Mouse (Mus musculus) liver, embryonic 11.5 days (tissue): Measurements from ENCODE around the gene Ccdc83. TPM values are rescaled to one million over a fixed set of nuclear protein-coding genes. Genes with fewer than 3 reads are reported as not detected.

Experiments used
- ATAC-seq: fragments of 200-750 bp; cut with Nextera tagmentation; replicated peaks from 2 replicates; pipeline ENCODE4 v1.8.0; 2017; ENCODE audit warnings: moderate number of reproducible peaks, mild to moderate bottlenecking, moderate TSS enrichment, moderate library complexity; ENCODE audit not compliant: low FRiP score
- DNase-seq: peaks from one replicate; pipeline ENCODE4 v3.0.0-alpha.2; 2017; ENCODE audit warnings: low spot score
- H3K27ac ChIP-seq: fragments of 300-500 bp; sonication (generic); 2 replicates; pipeline ENCODE4 v1.5.1; 2014; ENCODE audit warnings: mild to moderate bottlenecking, low read depth, low read length, control low read depth
- H3K27me3 ChIP-seq: fragments of 300-500 bp; sonication (generic); replicated peaks from 2 replicates; pipeline ENCODE4 v1.6.1; 2014; ENCODE audit warnings: low read length, mixed read lengths; ENCODE audit not compliant: control insufficient read depth, insufficient read depth
- H3K36me3 ChIP-seq: fragments of 300-500 bp; sonication (generic); 2 replicates; pipeline ENCODE4 v1.6.1; 2014; ENCODE audit warnings: mild to moderate bottlenecking, low read length, moderate library complexity, mixed read lengths; ENCODE audit not compliant: control insufficient read depth, insufficient read depth
- H3K4me1 ChIP-seq: fragments of 300-500 bp; sonication (generic); replicated peaks from 2 replicates; pipeline ENCODE4 v1.6.1; 2014; ENCODE audit warnings: low read length, mixed read lengths; ENCODE audit not compliant: control insufficient read depth, insufficient read depth
- H3K4me2 ChIP-seq: fragments of 300-500 bp; sonication (generic); 2 replicates; pipeline ENCODE4 v1.6.1; 2014; ENCODE audit warnings: mild to moderate bottlenecking, control low read depth, moderate library complexity
- H3K4me3 ChIP-seq: fragments of 300-500 bp; sonication (generic); 2 replicates; pipeline ENCODE4 v1.5.1; 2014; ENCODE audit warnings: low read depth, low read length, control low read depth
- H3K9ac ChIP-seq: fragments of 300-500 bp; sonication (generic); 2 replicates; pipeline ENCODE4 v1.6.1; 2014; ENCODE audit warnings: low read depth, low read length, control low read depth
- H3K9me3 ChIP-seq: fragments of 300-500 bp; sonication (generic); 2 replicates; pipeline ENCODE4 v1.6.1; 2016; ENCODE audit warnings: low read length, inconsistent platforms, mixed read lengths; ENCODE audit not compliant: control insufficient read depth
- WGBS: fragments of 180-500 bp; shearing (Covaris S2); extraction: QIAGEN DNeasy Blood & Tissue Kit; methylation state at CpG from one replicate; pipeline ENCODE4 v1.1.7; 2014; 5-methylcytosine and 5-hydroxymethylcytosine counted together
- polyA plus RNA-seq: library from polyadenylated mRNA; unstranded; fragments of >200 nt; fragmentation: Nextera tagmentation; extraction: Ambion mirVana; gene quantifications from 2 replicates; pipeline ENCODE4 v1.2.1, GENCODE M21; 2014

Ccdc83 gene
- polyA plus RNA-seq, 1 experiment from 2014 or later, result not detected

DNA sequence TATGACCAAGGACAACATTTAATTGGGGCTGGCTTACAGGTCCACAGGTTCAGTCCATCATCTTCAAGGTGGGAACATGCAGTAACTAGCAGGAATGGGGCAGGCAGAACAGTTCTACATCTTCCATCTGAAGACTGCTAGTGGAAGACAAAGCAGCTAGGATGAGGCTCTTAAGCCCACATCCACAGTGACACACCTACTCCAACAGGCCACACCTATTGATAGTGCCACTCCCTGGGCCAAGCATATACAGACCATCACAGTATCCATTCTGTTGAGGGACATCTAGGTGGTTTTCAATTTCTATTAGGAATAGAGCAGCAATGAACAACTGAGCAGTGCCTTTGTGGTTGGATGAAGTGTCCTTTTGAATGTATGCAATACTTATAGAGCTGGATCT, 54.6 kb downstream of the Ccdc83 start:
- DNase-seq (no peak), ATAC-seq (peak; percentile 44)
- H3K9ac ChIP-seq, result no peak overlapping the region
- no peak overlapping the region for H3K27ac ChIP-seq
- no peaks in the 10 kb centered on the region for H3K27me3 ChIP-seq
- no peak overlapping the region for H3K4me3 ChIP-seq
- no peak overlapping the region for H3K4me2 ChIP-seq
- peaks cover 15% of the 10 kb centered on the region for H3K36me3 ChIP-seq
- H3K9me3 ChIP-seq, result no peaks in the 10 kb centered on the region
- no peaks in the 10 kb centered on the region for H3K4me1 ChIP-seq

DNA sequence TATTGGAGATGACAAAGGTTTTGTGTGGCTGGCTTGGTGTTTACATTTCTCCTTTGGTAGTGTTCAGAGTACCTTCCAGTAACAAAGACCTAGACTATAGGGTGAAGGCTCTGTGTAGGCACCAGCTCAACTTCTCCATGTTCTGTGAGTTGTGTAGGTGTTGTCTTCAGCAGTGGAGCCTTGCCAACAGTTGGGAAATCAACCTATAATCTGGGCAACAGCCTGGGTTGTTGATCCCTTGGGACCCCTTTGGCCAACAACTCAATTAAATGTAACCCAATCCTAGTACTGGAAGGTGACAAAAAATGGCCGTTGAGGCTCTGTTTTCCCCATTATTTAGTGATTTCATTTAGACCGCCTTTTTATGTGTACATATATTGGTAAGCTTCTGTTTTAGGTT, 55.5 kb downstream of the Ccdc83 start:
- no peak for ATAC-seq
- Histone ChIP-seq H3K27ac (no peak overlapping the region), H3K4me1 (no peaks in the 10 kb centered on the region), H3K9me3 (no peaks in the 10 kb centered on the region), H3K4me3 (no peak overlapping the region), H3K27me3 (no peaks in the 10 kb centered on the region), H3K4me2 (no peak overlapping the region), H3K9ac (no peak overlapping the region), H3K36me3 (peaks cover 17% of the 10 kb centered on the region)
- no peak for DNase-seq
- WGBS, result 89% methylated on average over 2 of the region's 2 CpGs

- Histone ChIP-seq H3K36me3 (peaks cover 24% of the 10 kb centered on the region), H3K4me3 (no peak overlapping the region), H3K27me3 (no peaks in the 10 kb centered on the region), H3K9ac (no peak overlapping the region), H3K4me1 (peaks cover 3% of the 10 kb centered on the region; the same call in 1 of the 2 replicates), H3K27ac (no peak overlapping the region), H3K4me2 (no peak overlapping the region), H3K9me3 (no peaks in the 10 kb centered on the region)
- 73% methylated on average over 2 of the region's 2 CpGs for WGBS
- ATAC-seq, result peak; percentile 50
- DNase-seq, result no peak
Observed at GRCm38 (mm10) chr7:90203914-90204313, 61.7 kb downstream of the Ccdc83 start.

GRCm38 (mm10) chr7:90201877-90202465, 63.6 kb downstream of the Ccdc83 start:
- H3K4me2 ChIP-seq, result no peak overlapping the region
- no peaks in the 10 kb centered on the region for H3K27me3 ChIP-seq
- H3K9ac ChIP-seq, result no peak overlapping the region
- DNase-seq, result no peak
- H3K4me3 ChIP-seq, result no peak overlapping the region
- no peak for ATAC-seq
- peaks cover 3% of the 10 kb centered on the region; the same call in 1 of the 2 replicates for H3K4me1 ChIP-seq
- peaks cover 13% of the 10 kb centered on the region; the same call in 1 of the 2 replicates for H3K36me3 ChIP-seq
- no peak overlapping the region for H3K27ac ChIP-seq
- 88% methylated on average over 2 of the region's 2 CpGs for WGBS
- H3K9me3 ChIP-seq, result no peaks in the 10 kb centered on the region

DNA sequence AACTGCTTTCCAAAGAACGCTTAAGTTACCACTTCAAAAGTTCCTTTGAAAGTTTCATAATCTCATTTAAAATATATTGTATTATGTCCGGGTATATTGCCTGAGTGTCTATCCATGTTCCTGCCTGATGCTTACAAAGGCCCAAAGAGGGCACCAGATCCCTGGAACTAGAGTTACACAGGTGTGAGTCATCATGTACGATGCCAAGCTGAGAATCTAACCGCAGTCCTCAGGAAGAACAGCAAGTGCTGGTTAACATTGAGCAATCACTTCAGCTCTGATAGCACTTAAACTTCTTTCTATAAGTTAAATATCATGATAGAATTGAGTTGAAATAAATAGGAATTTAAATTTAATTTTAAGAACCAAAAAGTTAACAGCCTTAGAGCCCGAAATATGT, 65.3 kb downstream of the Ccdc83 start:
- H3K27ac ChIP-seq, result no peak overlapping the region
- WGBS, result 88% methylated on average over 5 of the region's 5 CpGs
- ATAC-seq (no peak), DNase-seq (no peak)
- no peak overlapping the region for H3K4me3 ChIP-seq
- no peak overlapping the region for H3K4me2 ChIP-seq
- H3K9ac ChIP-seq, result no peak overlapping the region
- peaks cover 9% of the 10 kb centered on the region; the same call in 1 of the 2 replicates for H3K36me3 ChIP-seq
- no peaks in the 10 kb centered on the region for H3K27me3 ChIP-seq
- peaks cover 3% of the 10 kb centered on the region; the same call in 1 of the 2 replicates for H3K4me1 ChIP-seq
- no peaks in the 10 kb centered on the region for H3K9me3 ChIP-seq

DNA sequence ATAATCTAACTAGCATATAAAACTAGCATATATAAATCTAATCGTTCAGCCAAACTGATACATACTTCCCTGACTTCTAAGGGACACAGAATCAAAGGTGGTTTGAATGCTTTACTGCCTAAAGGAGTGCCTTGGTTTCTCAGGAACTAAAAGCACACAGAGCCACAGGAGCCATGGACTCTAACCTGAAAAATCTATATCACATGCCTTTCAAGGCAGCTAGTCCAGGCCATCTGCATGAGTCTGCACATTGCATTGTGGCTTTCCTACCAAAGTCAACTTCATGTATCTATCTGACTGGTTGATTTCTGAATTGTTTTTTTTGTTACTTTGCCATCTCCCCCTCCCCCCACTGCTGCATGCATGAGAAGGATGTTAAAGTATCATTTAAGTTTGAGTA, 84.9 kb downstream of the Ccdc83 start:
- DNase-seq, result no peak
- WGBS, result 90% methylated on average over 1 of the region's 1 CpGs
- ATAC-seq, result no peak
- no peak overlapping the region for H3K4me3 ChIP-seq
- no peak overlapping the region for H3K27ac ChIP-seq
- H3K27me3 ChIP-seq, result no peaks in the 10 kb centered on the region
- no peak overlapping the region for H3K9ac ChIP-seq
- H3K4me2 ChIP-seq, result no peak overlapping the region
- peaks cover 21% of the 10 kb centered on the region for H3K36me3 ChIP-seq
- no peaks in the 10 kb centered on the region for H3K4me1 ChIP-seq
- H3K9me3 ChIP-seq, result no peaks in the 10 kb centered on the region

DNA sequence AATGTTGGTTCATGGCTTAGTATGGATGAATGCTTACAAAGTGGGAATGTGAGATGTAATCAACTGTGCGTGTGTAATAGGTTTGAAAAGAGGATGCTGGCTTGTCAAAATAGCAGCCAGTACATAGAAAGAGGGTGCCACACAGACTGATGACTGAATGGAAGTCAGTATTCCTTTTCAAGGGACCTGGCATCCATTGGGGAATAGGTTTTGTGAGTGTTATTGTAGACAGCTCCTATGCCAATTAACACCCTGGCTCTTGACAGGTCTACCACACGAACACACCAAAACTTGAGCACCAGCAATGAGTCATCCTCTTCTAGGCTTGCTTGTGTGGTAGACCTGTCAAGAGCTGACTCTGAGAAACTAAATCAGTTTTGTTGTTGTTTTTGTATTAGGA, 90.0 kb downstream of the Ccdc83 start:
- 93% methylated on average over 2 of the region's 2 CpGs for WGBS

More for the DNA sequence above, 90.0 kb downstream of the Ccdc83 start:
- no peak overlapping the region for H3K27ac ChIP-seq
- no peak overlapping the region for H3K9ac ChIP-seq
- no peaks in the 10 kb centered on the region for H3K27me3 ChIP-seq
- no peak overlapping the region for H3K4me3 ChIP-seq
- DNase-seq (no peak), ATAC-seq (no peak)
- no peaks in the 10 kb centered on the region for H3K4me1 ChIP-seq
- H3K9me3 ChIP-seq, result no peaks in the 10 kb centered on the region
- H3K36me3 ChIP-seq, result peaks cover 25% of the 10 kb centered on the region
- no peak overlapping the region for H3K4me2 ChIP-seq

Other genes starting within 250 kb of the Ccdc83 start
- gene Picalm, start 135.6 kb downstream of the Ccdc83 start, polyA plus RNA-seq, result 62.6 and 65.9 TPM in 2 replicates
- gene Sytl2, start 36.5 kb upstream of the Ccdc83 start, polyA plus RNA-seq, result 1.9 and 2.1 TPM in 2 replicates
- 0.74 TPM in 2 replicates for gene Ccdc89, start 160.8 kb upstream of the Ccdc83 start, polyA plus RNA-seq
- 28.0 and 33.6 TPM in 2 replicates for gene Crebzf, start 177.0 kb upstream of the Ccdc83 start, polyA plus RNA-seq
- gene Tmem126a, start 191.5 kb upstream of the Ccdc83 start, polyA plus RNA-seq, result 93.6 and 96.2 TPM in 2 replicates
- 22.9 and 24.7 TPM in 2 replicates for gene Tmem126b, start 210.2 kb upstream of the Ccdc83 start, polyA plus RNA-seq
- gene Dlg2, start 210.9 kb upstream of the Ccdc83 start, polyA plus RNA-seq, result 0.96 and 1.6 TPM in 2 replicates